Mouse (Mus musculus): ENCODE results near the gene Tbxas1.

Gene Tbxas1

GRCm38 (mm10) chr6:39115438-39115837 lies 240.2 kb downstream of the Tbxas1 start:
- no peak for DNase-seq (ENCODE audit: low read depth, low spot score)

- peak; percentile 77 for DNase-seq (ENCODE audit: low read depth, low spot score)
Measured at GRCm38 (mm10) chr6:39117584-39118455, 242.6 kb downstream of the Tbxas1 start, which contains the start of gene Parp12. Gene Parp12, minus strand, starts transcription at chr6:39118349.

- no peak for DNase-seq (ENCODE audit: low read depth, low spot score)
Measured at GRCm38 (mm10) chr6:39118456-39118881, 243.3 kb downstream of the Tbxas1 start.

GRCm38 (mm10) chr6:39120685-39121084 lies 245.5 kb downstream of the Tbxas1 start:
- no peak for DNase-seq (ENCODE audit: low read depth, low spot score)

GRCm38 (mm10) chr6:39124719-39125118 lies 249.5 kb downstream of the Tbxas1 start:
- no peak for DNase-seq (ENCODE audit: low read depth, low spot score)

GRCm38 (mm10) chr6:39131480-39131879 lies 256.3 kb downstream of the Tbxas1 start:
- DNase-seq (ENCODE audit: low read depth, low spot score) = no peak

GRCm38 (mm10) chr6:39132556-39132955 lies 257.4 kb downstream of the Tbxas1 start:
- DNase-seq (ENCODE audit: low read depth, low spot score) = no peak
